Mouse (Mus musculus) thymus, postnatal 25 days (tissue): ENCODE measurements at regions not wholly inside any gene's neighbourhood (a gene's known extent, or its start where the extent isn't known, plus 50 kb on each side); places are given as distances from the start of the nearest gene placed in this dataset.
"Not testable (repeated sequence)": the region's sequence is repeated elsewhere in the genome, so short reads cannot be mapped to it uniquely, and the experiment has no call there.

Source experiments
- DNase-seq: peaks from one replicate; pipeline ENCODE4 v3.0.0; 2022

- no peak for DNase-seq
Measured at GRCm38 (mm10) chr10:46100837-46101236, 523.2 kb downstream of the Hace1 start.

GRCm38 (mm10) chr10:46108810-46109209, 531.2 kb downstream of the Hace1 start:
- DNase-seq = no peak

- no peak for DNase-seq
Measured at GRCm38 (mm10) chr10:46114631-46115130, 537.1 kb downstream of the Hace1 start.

GRCm38 (mm10) chr10:46122409-46122808, 544.8 kb downstream of the Hace1 start:
- DNase-seq = not testable (repeated sequence)

- DNase-seq = no peak
Measured at GRCm38 (mm10) chr10:46123795-46124194, 546.2 kb downstream of the Hace1 start.

- DNase-seq = no peak
Measured at GRCm38 (mm10) chr10:46135120-46135748, 557.6 kb downstream of the Hace1 start.

- DNase-seq = no peak
Measured at GRCm38 (mm10) chr10:46174035-46174434, 596.4 kb downstream of the Hace1 start.

- no peak for DNase-seq
Measured at GRCm38 (mm10) chr10:46185763-46186458, 608.3 kb downstream of the Hace1 start.

GRCm38 (mm10) chr10:46194143-46194542, 616.5 kb downstream of the Hace1 start:
- DNase-seq = no peak

- DNase-seq = no peak
Measured at GRCm38 (mm10) chr10:46226837-46227402, 649.3 kb downstream of the Hace1 start.

- DNase-seq = no peak
Measured at GRCm38 (mm10) chr10:46229608-46230007, 652.0 kb downstream of the Hace1 start.

GRCm38 (mm10) chr10:46235581-46235980, 658.0 kb downstream of the Hace1 start:
- no peak for DNase-seq

GRCm38 (mm10) chr10:46255575-46255974, 677.9 kb downstream of the Hace1 start:
- DNase-seq = no peak

GRCm38 (mm10) chr10:46269710-46270109, 692.1 kb downstream of the Hace1 start:
- no peak for DNase-seq

GRCm38 (mm10) chr10:46273846-46274245, 696.2 kb downstream of the Hace1 start:
- DNase-seq = no peak

- no peak for DNase-seq
Measured at GRCm38 (mm10) chr10:46294290-46294689, 716.7 kb downstream of the Hace1 start.

- DNase-seq = no peak
Measured at GRCm38 (mm10) chr10:46298352-46298751, 720.7 kb downstream of the Hace1 start.

- DNase-seq = no peak
Measured at GRCm38 (mm10) chr10:46299521-46299920, 721.9 kb downstream of the Hace1 start.

- DNase-seq = no peak
Measured at GRCm38 (mm10) chr10:46320328-46321038, 742.9 kb downstream of the Hace1 start.

GRCm38 (mm10) chr10:46321040-46321439, 743.4 kb downstream of the Hace1 start:
- DNase-seq = no peak

- DNase-seq = no peak
Measured at GRCm38 (mm10) chr10:46329052-46329451, 751.4 kb downstream of the Hace1 start.

- no peak for DNase-seq
Measured at GRCm38 (mm10) chr10:46331599-46332283, 754.1 kb downstream of the Hace1 start.

- DNase-seq = no peak
Measured at GRCm38 (mm10) chr10:46333231-46333630, 755.6 kb downstream of the Hace1 start.
